Mouse (Mus musculus): ENCODE measurements around the gene Ptprg.

- no peak for TF ChIP-seq EP300 (IDR thresholded peaks at IDR 0.05; ENCODE audit: insufficient read depth, low read depth, low read length)
- TF ChIP-seq CTCF (IDR thresholded peaks at IDR 0.05), result no peak
- no peak for TF ChIP-seq POLR2A (IDR thresholded peaks at IDR 0.05; ENCODE audit: insufficient read depth, low read depth, low read length)
These were observed 23.7 kb upstream of the Ptprg start for GRCm38 (mm10) chr14:11529591-11529990.
